25 mouse cellular contexts compared by ENCODE assay signal in the genomic region with DNA sequence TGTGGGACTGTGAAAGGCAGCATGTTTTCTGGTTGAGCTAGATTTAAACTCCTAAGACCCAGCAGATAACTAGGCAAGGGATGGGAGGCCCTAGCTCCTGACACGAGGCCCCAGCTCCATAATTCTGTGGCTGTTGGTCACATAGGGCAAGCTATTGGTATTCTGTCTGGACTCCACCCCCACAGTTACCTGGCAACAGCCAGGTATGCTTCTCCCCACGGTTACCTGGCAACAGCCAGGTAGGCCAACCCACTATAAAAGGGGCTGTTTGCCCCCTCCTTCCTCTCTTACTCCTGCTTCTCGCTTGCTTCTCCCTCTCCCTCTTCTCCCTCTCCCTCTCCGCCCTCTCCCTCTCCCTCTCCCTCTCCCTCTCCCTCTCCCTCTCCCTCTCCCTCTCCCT. TPM values are rescaled to one million over a fixed set of nuclear protein-coding genes. Genes with fewer than 3 reads are reported as not detected.
DNase-seq lines count a peak whose midpoint lies in the region; ATAC-seq and TF ChIP-seq lines count a peak whose summit lies in the region.
"Had no signal": no experiment of that assay in that cellular context is flagged by ENCODE, and none has a peak within 500 bp of the region (broad histone marks: within the 10 kb centered on the region; RNA-seq: fewer than 3 reads in every experiment).

No protein-coding gene starts in this region.

- no peaks in the 10 kb centered on the region for H3K4me1 ChIP-seq in midbrain, embryonic 11.5 days (ENCODE audit: control insufficient read depth, insufficient read depth, low read length)
- H3K4me1 ChIP-seq in midbrain, embryonic 10.5 days, result 0 out of 2 replicates have a peak, but pooled peaks cover 2% of the 10 kb centered on the region
- peaks cover 7% of the 10 kb centered on the region for H3K4me1 ChIP-seq in testis, adult 2 months (ENCODE audit: control insufficient read depth, insufficient read depth, low read length)

- H3K9me3 ChIP-seq in midbrain, embryonic 11.5 days (ENCODE audit: control insufficient read depth, low read length), result no peaks in the 10 kb centered on the region; the same call in 1 of the 2 replicates
- peaks cover 18% of the 10 kb centered on the region; the same call in 1 of the 2 replicates for H3K9me3 ChIP-seq in midbrain, embryonic 10.5 days (replicated peaks)

- no peak overlapping the region for H3K27ac ChIP-seq in midbrain, embryonic 11.5 days (ENCODE audit: low read depth, low read length)
- no peak overlapping the region for H3K27ac ChIP-seq in midbrain, embryonic 10.5 days (replicated peaks)
- H3K27ac ChIP-seq in testis, adult 2 months (ENCODE audit: control insufficient read depth, insufficient read depth, low read depth, low read length), result peak overlapping the region; percentile 17; the same call in 1 of the 2 replicates

- peak; percentile 58; the same call in 1 of the 2 replicates for TF ChIP-seq POLR2A in testis, adult 2 months (IDR thresholded peaks at IDR 0.05; ENCODE audit: control insufficient read depth, low read depth, low read length)

- no peaks in the 10 kb centered on the region for H3K27me3 ChIP-seq in midbrain, embryonic 11.5 days (ENCODE audit: control insufficient read depth, insufficient read depth, low read length)
- H3K27me3 ChIP-seq in midbrain, embryonic 10.5 days (ENCODE audit: low read depth, poor library complexity, severe bottlenecking), result no peaks in the 10 kb centered on the region
- no peaks in the 10 kb centered on the region for H3K27me3 ChIP-seq in testis, adult 2 months (ENCODE audit: control insufficient read depth, insufficient read depth, low read length)
- H3K27me3 ChIP-seq: CH12.LX, Patski had no signal

- no peaks in the 10 kb centered on the region for H3K36me3 ChIP-seq in midbrain, embryonic 11.5 days (ENCODE audit: control insufficient read depth, insufficient read depth, low read length)
- H3K36me3 ChIP-seq in midbrain, embryonic 10.5 days, result no peaks in the 10 kb centered on the region
- no peaks in the 10 kb centered on the region for H3K36me3 ChIP-seq in testis, adult 2 months (ENCODE audit: control insufficient read depth, insufficient read depth, low read length)
- H3K36me3 ChIP-seq: G1E had no signal

- WGBS in midbrain, embryonic 11.5 days, result 69% methylated on average over 4 of the region's 4 CpGs
- 77% methylated on average over 4 of the region's 4 CpGs for WGBS in midbrain, embryonic 10.5 days

- no peak overlapping the region for H3K9ac ChIP-seq in midbrain, embryonic 11.5 days (ENCODE audit: low read length)

- no peak for TF ChIP-seq CTCF in testis, adult 2 months (IDR thresholded peaks at IDR 0.05; ENCODE audit: control insufficient read depth, insufficient read depth, insufficient replicate concordance, low read depth, low read length)

- peak; percentile 53 for DNase-seq in midbrain, embryonic 11.5 days (ENCODE audit: low spot score, missing footprints)
- no peak for DNase-seq in midbrain, embryonic 10.5 days (ENCODE audit: low spot score)
- DNase-seq in testis, postnatal 10 days (ENCODE audit: low spot score), result no peak
- DNase-seq in R1 (ENCODE audit: low read depth, low spot score) (peak; percentile 63), ZHBTc4 (ENCODE audit: low read depth, low spot score) (peak; percentile 13)
- DNase-seq in spleen, adult 12 weeks (ENCODE audit: low spot score), result no peak
- DNase-seq in kidney, postnatal 14 days, result no peak
- DNase-seq: adrenal gland, adult 2 months; adrenal gland, adult 8-10 months; adrenal gland, postnatal 10 days; adrenal gland, postnatal 14 days; adrenal gland, postnatal 25 days; adrenal gland, postnatal 36 days; B cell, adult 2 months; cerebellum, adult 11 months; cerebellum, adult 11-12 months; cerebellum, adult 18-20 months; cerebellum, adult 2 months had no signal

- no peak overlapping the region for H3K4me2 ChIP-seq in midbrain, embryonic 11.5 days

- no peak overlapping the region for H3K4me3 ChIP-seq in midbrain, embryonic 11.5 days (ENCODE audit: low read depth, low read length)
- H3K4me3 ChIP-seq in midbrain, embryonic 10.5 days, result no peak overlapping the region
- peak overlapping the region; percentile 87 for H3K4me3 ChIP-seq in testis, adult 2 months (ENCODE audit: control insufficient read depth, low read depth, low read length)

- ATAC-seq in midbrain, embryonic 11.5 days (ENCODE audit: low FRiP score), result no peak
- ATAC-seq: activated CD4-positive, CD25-positive, alpha-beta regulatory T cell, adult 4 months; CD4-positive, CD25-positive, alpha-beta regulatory T cell, adult 4 months; Patski had no signal

RNA-seq across cellular contexts. Expression of a gene that starts 38.9 kb away (rescaled TPM):
- 0.20 and 0.29 TPM in 2 replicates for polyA plus RNA-seq in midbrain, embryonic 11.5 days (2014; fragmentation: Nextera tagmentation; extraction: Ambion mirVana)
- polyA plus RNA-seq in midbrain, embryonic 10.5 days (2016; fragmentation: Nextera tagmentation; extraction: Ambion mirVana), result 0.20 and 0.37 TPM in 2 replicates
- not detected in 2 replicates for polyA plus RNA-seq in testis, adult 2 months (2012; rRNA removed)
- polyA plus RNA-seq: activated CD4-positive, CD25-positive, alpha-beta regulatory T cell, adult 4 months; C2C12; CD4-positive, CD25-positive, alpha-beta regulatory T cell, adult 4 months; G1E had no signal

Comparison
In these comparisons a context has a peak if more than half of its experiments do, and no peak if none do; other contexts are left out.
1. DNase-seq: peak in midbrain, embryonic 11.5 days (single experiment), R1 (single experiment) and ZHBTc4 (single experiment); none in midbrain, embryonic 10.5 days (single experiment), testis, postnatal 10 days (single experiment), spleen, adult 12 weeks (single experiment) and kidney, postnatal 14 days (single experiment).